Mouse (Mus musculus) lung, postnatal 10 days (tissue): ENCODE results near the gene Foxp1.

Experiments
- DNase-seq: peaks from one replicate; pipeline ENCODE4 v3.0.0; 2021

The Foxp1 gene

GRCm38 (mm10) chr6:99107674-99108073 lies 414.8 kb downstream of the Foxp1 start:
- no peak for DNase-seq

- no peak for DNase-seq
These were observed 415.4 kb downstream of the Foxp1 start for GRCm38 (mm10) chr6:99107081-99107482.

- no peak for DNase-seq
These were observed 416.5 kb downstream of the Foxp1 start for GRCm38 (mm10) chr6:99105979-99106378.

DNA sequence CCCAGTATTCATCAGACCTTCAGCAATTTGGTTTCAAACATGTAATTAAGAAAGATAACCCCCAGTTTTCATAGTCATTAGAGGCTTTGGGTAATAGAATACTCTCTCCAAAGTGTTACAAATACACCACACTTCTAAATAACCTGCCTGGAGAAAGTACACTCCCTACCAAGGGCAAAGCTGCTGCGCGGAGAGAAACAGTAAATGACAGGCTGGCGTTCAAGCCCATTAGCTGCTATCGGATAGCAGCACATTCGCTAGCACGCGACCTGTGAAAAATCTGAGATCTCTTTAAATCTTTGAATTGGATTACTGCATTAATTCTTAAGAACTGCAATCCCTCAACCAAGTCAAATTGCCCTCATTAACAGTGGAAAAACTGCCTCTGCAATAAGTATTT lies 418.1 kb downstream of the Foxp1 start:
- DNase-seq: no peak

DNA sequence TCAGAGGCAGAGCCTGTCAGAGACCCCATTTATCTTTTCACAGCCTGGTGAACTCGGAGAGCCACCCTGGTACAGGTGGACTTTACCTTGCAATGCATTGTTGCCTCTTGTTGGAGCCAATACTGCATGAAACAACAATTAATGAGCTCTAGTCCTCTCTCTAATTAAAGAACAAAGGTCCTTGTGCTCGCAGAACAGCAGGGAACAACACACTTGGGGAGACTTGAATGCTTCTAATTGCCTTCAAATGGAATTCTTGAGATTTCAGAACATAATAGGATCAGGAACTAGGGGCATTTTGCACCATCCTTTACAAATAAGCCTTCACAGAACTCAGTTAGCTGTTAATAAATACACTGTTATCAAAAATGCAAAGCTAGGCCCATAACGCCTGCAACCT lies 418.6 kb downstream of the Foxp1 start:
- no peak for DNase-seq

- peak; percentile 29 for DNase-seq
These were observed 421.0 kb downstream of the Foxp1 start for GRCm38 (mm10) chr6:99101489-99101908.

DNA sequence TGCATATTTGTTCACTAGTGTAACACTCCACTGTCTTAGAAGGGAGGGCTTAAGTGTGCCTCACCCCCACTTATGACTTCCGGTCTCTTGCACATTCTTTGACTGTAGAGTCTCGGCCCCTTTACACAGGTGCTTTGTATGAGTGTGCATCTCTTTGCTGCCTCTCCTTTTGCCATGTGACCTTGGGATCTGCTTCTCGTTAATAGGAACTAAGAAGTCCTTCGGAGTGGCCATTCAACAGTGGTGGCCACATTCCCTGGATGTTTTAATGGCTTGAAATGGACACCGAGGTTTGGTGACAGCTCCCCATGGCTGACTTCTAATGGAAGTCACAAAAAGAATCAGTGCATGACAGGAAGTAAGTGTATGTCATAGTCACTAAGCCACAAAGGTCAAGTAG lies 422.2 kb downstream of the Foxp1 start:
- DNase-seq: no peak

GRCm38 (mm10) chr6:99099781-99100180 lies 422.7 kb downstream of the Foxp1 start:
- no peak for DNase-seq

DNA sequence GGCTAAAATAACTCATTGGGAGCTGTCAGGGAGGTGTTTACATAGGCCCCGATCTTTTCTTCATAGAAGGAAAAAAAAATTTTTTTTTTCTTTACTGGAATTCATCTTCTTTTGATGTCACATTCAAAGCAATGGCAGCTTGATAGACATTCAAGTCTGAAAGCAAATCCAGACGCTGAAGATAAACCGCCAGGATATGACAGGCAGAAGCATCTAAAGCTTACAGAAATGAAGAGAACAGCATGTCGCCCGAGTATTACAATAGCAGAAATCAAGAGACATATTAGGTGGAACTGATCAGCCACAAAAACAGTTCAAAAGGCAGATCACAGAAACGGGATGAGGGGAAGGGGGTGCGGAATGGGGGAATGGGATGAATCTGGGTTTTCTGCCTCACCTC lies 425.3 kb downstream of the Foxp1 start:
- no peak for DNase-seq

GRCm38 (mm10) chr6:99096776-99097166 lies 425.8 kb downstream of the Foxp1 start:
- no peak for DNase-seq

- DNase-seq: peak; percentile 85
These were observed 426.3 kb downstream of the Foxp1 start for GRCm38 (mm10) chr6:99096105-99096775.

DNA sequence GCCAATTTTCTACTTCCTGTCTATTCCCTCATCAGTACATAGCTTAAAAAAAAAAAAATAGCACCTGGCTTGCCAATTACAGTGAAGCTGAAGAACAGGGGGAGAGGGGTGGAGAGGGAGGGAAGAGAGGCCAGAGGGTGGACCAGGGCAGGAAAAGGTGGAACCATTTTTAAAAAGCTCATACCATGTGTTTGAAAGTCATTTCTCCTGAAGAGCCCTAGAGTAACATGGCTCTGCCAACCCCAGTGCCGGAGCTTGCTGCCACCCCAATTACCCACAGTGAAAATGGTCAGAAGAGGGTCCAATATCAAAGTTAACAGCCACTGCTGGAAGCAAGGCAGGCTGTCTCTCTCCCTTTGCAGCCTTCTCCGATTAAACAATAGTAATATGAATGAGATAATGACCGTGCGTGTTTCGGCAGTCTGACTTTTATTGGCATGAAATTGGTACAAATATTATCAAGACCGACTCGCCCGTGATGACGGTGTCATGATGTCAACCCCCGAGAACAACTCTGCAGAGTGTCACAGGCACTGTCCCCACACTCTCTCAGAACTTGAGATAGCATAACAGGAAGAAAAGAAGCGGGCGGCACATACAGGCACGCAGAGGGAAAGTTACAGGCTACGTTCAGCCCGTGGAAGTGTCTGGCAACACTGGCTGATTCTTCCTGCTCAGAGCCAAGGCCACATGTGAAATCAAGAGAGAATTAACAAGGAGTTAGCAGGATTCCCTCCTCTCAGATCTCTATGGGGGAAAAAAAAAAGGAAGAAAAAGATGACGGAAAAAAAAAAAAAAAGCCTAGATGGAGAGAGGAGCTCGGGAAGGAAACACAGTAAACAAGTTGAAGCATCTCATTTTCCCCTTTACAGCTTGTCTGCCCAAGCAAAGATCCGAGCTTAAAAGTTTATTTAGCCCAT lies 427.1 kb downstream of the Foxp1 start:
- peak; percentile 50 for DNase-seq

GRCm38 (mm10) chr6:99094339-99094989 lies 428.1 kb downstream of the Foxp1 start:
- DNase-seq: peak; percentile 30

DNA sequence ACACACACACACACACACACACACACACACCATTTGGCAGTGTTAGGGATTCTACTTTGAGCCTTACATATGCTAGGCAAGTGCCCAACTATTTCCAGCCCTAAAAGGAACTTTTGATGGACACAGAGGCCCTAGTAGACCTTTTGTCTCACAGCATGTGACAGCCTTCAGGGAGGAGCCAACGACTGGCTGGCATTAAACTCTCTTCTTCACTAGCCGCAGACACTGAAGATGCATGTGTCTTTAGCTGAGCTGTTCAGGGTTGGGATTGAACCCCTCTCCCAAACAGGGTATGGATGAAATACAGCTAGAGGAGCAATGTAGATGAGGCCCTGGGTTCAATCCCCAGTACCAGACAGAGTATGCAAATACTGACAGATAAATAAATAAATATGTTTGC lies 428.7 kb downstream of the Foxp1 start:
- no peak for DNase-seq

- DNase-seq: no peak
These were observed 429.3 kb downstream of the Foxp1 start for GRCm38 (mm10) chr6:99093208-99093607.

DNA sequence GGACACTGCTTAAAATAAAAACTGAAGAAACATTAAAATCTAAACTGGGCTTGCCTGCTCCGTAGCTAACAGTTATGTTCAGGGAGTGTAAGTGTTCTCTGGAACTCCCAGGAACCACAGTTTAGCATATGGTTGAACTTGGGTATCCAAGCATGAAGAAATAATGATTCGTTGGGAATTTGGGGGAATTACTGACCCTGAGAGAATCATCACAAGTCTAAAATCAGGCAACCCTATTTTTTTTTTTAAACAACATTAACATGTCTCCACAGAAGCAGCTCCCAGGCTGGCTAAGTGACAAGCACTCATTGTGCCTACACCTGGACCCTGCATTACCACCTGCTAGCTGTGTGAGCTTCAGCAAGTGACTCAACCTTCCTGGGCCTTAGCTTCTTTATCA lies 430.7 kb downstream of the Foxp1 start:
- DNase-seq: no peak

DNA sequence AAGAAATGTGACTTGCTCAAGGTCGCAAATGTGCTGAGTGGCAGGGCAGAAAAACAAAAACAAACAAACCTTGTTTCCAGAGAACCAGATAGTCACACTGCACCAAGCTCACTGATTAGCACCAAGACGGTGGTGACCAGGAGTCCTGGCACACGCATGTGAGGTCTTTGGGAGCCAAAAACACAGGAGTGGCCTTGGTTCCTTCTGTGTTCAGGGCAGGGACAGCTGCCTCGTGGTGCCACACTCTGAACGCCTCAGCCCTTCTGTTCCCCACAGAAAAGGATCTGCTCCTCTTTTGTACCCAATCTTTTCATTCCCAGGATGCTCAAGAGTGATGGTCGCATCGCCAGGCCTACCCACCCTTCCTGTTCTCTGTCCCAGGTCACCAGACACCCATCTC lies 434.9 kb downstream of the Foxp1 start:
- DNase-seq: no peak

DNA sequence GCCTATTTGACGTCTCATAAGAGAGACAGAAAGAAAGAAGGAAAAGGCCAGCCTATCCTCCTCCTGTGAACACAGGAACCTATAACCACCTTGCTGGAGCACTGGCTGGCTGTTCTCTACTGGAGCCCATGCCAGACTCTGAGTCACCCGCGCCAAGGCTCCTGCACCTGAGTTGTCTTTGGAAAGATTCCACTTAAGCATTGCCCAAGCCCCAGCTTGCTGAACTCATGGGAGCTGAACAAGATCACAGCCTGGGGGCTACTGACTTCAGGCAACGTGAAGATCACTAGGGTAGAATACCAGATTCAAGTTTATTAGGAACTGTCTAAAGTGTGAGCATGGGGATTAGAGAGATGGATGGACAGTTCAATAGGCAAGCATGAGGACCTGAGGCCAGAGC lies 437.6 kb downstream of the Foxp1 start:
- DNase-seq: peak; percentile 44

DNA sequence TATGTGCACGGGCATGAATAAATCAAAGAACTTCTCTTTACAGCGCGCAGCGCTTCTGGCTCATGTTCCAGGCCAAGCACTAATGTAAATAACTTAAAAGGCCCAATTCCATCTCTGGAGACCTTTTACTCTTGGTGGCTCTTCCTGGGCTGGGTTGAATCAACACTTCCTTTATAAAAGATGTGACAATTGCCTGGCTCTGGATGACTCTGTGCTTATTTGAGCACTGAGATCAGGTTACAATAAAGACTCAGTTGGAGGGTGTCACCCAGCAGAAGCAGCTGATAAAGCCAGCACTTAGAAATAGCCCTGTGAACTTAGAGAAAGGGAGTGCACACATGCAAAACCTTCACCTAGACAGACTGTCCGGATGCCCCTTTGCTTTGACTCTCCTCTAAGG lies 441.3 kb downstream of the Foxp1 start:
- DNase-seq: no peak

- DNase-seq: no peak
These were observed 443.3 kb downstream of the Foxp1 start for GRCm38 (mm10) chr6:99079041-99079835.

DNA sequence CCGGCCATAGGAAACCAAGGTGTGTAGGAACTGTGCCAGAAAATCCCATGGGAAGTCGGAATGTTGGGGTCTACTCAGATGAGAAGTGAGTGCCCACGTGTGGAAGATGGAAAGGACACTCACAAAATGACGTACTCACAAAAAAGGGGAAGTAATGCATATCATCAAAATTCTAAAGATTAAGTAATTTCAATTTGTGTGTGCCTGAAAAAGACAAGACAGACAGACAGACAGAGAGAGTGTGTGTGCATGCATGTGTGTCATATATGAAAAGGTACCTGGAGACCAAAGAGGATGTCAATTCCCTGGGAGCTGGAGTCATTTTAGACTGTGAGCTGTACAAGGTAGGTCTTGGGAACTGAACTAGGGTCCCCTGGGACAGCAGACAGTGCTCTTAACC lies 444.4 kb downstream of the Foxp1 start:
- DNase-seq: no peak

DNA sequence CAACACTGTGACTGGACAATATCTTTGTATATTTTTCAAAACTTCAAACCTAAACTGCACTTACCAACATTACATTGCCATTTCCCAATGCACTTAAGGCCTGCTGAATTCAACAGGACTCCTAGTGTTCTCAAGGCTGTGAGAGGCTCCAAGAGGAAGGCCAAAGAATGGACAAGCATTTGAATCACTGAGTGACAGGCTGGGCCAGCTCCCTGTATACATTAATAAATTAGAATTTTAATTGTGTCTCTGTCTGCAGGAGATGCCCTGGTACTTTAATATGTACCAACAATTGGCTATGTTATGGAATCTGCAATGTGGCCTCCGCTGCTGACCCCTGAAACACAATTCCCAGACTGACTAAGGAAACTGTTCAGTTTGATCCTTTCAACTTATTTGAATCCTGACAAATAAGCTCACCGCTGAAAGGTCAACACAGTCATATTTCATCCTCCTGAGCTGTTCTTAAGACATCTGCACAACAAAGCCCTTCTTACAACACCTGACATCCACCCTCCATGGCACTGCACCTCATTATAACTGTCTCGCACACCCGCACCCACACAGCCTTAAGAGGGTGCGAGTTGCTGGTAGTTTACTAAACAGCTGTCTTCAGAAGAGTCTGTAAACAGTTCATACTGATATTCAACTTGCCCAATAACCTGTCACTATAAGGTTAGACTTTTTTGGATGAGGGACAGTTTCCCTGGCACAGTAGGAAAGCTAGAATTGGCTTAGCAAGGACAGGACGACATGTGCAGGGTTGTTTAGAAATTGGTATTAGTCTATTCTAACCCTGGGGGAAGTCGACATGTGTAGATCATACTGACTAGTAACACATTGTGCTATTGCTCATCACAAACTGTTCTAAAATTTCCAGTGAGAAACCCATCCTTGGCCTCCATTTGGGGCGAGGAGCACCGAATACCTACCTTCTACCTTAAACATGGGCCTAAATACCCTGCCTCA lies 448.9 kb downstream of the Foxp1 start:
- no peak for DNase-seq
